Mouse (Mus musculus) lung, postnatal 36 days (tissue): Measurements from ENCODE around the gene Grrp1.

Source experiments
- DNase-seq: peaks from one replicate; pipeline ENCODE4 v3.0.0; 2022; ENCODE audit warnings: mixed read lengths

Grrp1 gene

GRCm38 (mm10) chr4:134238686-134239085 lies 15.2 kb downstream of the Grrp1 start:
- no peak for DNase-seq

GRCm38 (mm10) chr4:134238279-134238651 lies 15.6 kb downstream of the Grrp1 start, which contains the start of gene Cnksr1:
TSS of gene Cnksr1 (minus strand) at chr4:134238399.
- peak; percentile 97 for DNase-seq

- DNase-seq: peak; percentile 53
Observed at GRCm38 (mm10) chr4:134237582-134238278, 16.2 kb downstream of the Grrp1 start.

- DNase-seq: no peak
Observed at GRCm38 (mm10) chr4:134234876-134235275, 19.0 kb downstream of the Grrp1 start.

GRCm38 (mm10) chr4:134230431-134230830 lies 23.5 kb downstream of the Grrp1 start:
- no peak for DNase-seq

GRCm38 (mm10) chr4:134227194-134227593 lies 26.7 kb downstream of the Grrp1 start, which contains the start of gene Catsper4:
TSS of gene Catsper4 (minus strand) at chr4:134227383.
- DNase-seq: no peak

- DNase-seq: no peak
Observed at GRCm38 (mm10) chr4:134222793-134223600, 30.9 kb downstream of the Grrp1 start.

- no peak for DNase-seq
Observed at GRCm38 (mm10) chr4:134206488-134207053, 47.3 kb downstream of the Grrp1 start.

- DNase-seq: no peak
Observed at GRCm38 (mm10) chr4:134203340-134203896, 50.5 kb downstream of the Grrp1 start.

- DNase-seq: no peak
Observed at GRCm38 (mm10) chr4:134202904-134203303, 51.0 kb downstream of the Grrp1 start, which contains the start of gene Gm7534. TSS of gene Gm7534 (minus strand) at chr4:134203004.
